Mouse (Mus musculus): ENCODE results near the gene Zfp882.

- no peak for TF ChIP-seq CTCF (IDR thresholded peaks at IDR 0.05; ENCODE audit: low read depth)
- TF ChIP-seq EP300 (IDR thresholded peaks at IDR 0.05; ENCODE audit: low read depth), result no peak
Measured at GRCm38 (mm10) chr8:71926551-71926950, 18.1 kb downstream of the Zfp882 start.

Data from heart, postnatal 0 days (tissue).